Mouse (Mus musculus): Measurements from ENCODE around the gene Nckap1. TPM values are rescaled to one million over a fixed set of nuclear protein-coding genes. Genes with fewer than 3 reads are reported as not detected.

Gene Nckap1
- polyA plus RNA-seq, 1 experiment from 2014 or later, result 61.4 TPM

GRCm38 (mm10) chr2:80577286-80577685 lies 3.9 kb downstream of the Nckap1 start:
- no peak overlapping the region for H3K4me2 ChIP-seq (ENCODE audit: low read depth, severe bottlenecking)
- H3K9ac ChIP-seq (ENCODE audit: low read length), result no peak overlapping the region
- no peaks in the 10 kb centered on the region for H3K27me3 ChIP-seq (ENCODE audit: control insufficient read depth, insufficient read depth, low read length)
- H3K4me1 ChIP-seq (ENCODE audit: control insufficient read depth, insufficient read depth, low read length), result peaks cover 3% of the 10 kb centered on the region; the same call in 1 of the 2 replicates
- no peak overlapping the region for H3K27ac ChIP-seq (replicated peaks; ENCODE audit: low read depth, low read length)
- H3K36me3 ChIP-seq (ENCODE audit: control insufficient read depth, insufficient read depth, low read length), result no peaks in the 10 kb centered on the region
- 93% methylated on average over 1 of the region's 1 CpGs for WGBS
- no peak for ATAC-seq (ENCODE audit: insufficient number of reproducible peaks, low FRiP score, low TSS enrichment, low read depth)
- no peak overlapping the region for H3K4me3 ChIP-seq (ENCODE audit: low read depth, low read length)
- no peaks in the 10 kb centered on the region for H3K9me3 ChIP-seq (ENCODE audit: control insufficient read depth, low read length)
- DNase-seq (ENCODE audit: low spot score), result no peak

GRCm38 (mm10) chr2:80570656-80571055 lies 10.5 kb downstream of the Nckap1 start:
- Histone ChIP-seq H3K9me3 (ENCODE audit: control insufficient read depth, low read length) (no peaks in the 10 kb centered on the region), H3K4me2 (ENCODE audit: low read depth, severe bottlenecking) (no peak overlapping the region), H3K36me3 (ENCODE audit: control insufficient read depth, insufficient read depth, low read length) (no peaks in the 10 kb centered on the region), H3K27me3 (ENCODE audit: control insufficient read depth, insufficient read depth, low read length) (no peaks in the 10 kb centered on the region), H3K9ac (ENCODE audit: low read length) (no peak overlapping the region), H3K4me1 (ENCODE audit: control insufficient read depth, insufficient read depth, low read length) (no peaks in the 10 kb centered on the region), H3K4me3 (ENCODE audit: low read depth, low read length) (no peak overlapping the region), H3K27ac (replicated peaks; ENCODE audit: low read depth, low read length) (no peak overlapping the region)
- DNase-seq (ENCODE audit: low spot score), result no peak
- no peak for ATAC-seq (ENCODE audit: insufficient number of reproducible peaks, low FRiP score, low TSS enrichment, low read depth)
- WGBS, result 77% methylated on average over 4 of the region's 4 CpGs

- 93% methylated on average over 4 of the region's 4 CpGs for WGBS
- Histone ChIP-seq H3K9me3 (ENCODE audit: control insufficient read depth, low read length) (no peaks in the 10 kb centered on the region), H3K4me2 (ENCODE audit: low read depth, severe bottlenecking) (no peak overlapping the region), H3K9ac (ENCODE audit: low read length) (no peak overlapping the region), H3K4me3 (ENCODE audit: low read depth, low read length) (no peak overlapping the region), H3K36me3 (ENCODE audit: control insufficient read depth, insufficient read depth, low read length) (no peaks in the 10 kb centered on the region), H3K27ac (replicated peaks; ENCODE audit: low read depth, low read length) (no peak overlapping the region), H3K4me1 (ENCODE audit: control insufficient read depth, insufficient read depth, low read length) (no peaks in the 10 kb centered on the region), H3K27me3 (ENCODE audit: control insufficient read depth, insufficient read depth, low read length) (no peaks in the 10 kb centered on the region)
- ATAC-seq (ENCODE audit: insufficient number of reproducible peaks, low FRiP score, low TSS enrichment, low read depth) (no peak), DNase-seq (ENCODE audit: low spot score) (no peak)
Measured at GRCm38 (mm10) chr2:80567411-80567810, 13.8 kb downstream of the Nckap1 start.

- Histone ChIP-seq H3K4me2 (ENCODE audit: low read depth, severe bottlenecking) (no peak overlapping the region), H3K9me3 (ENCODE audit: control insufficient read depth, low read length) (no peaks in the 10 kb centered on the region), H3K9ac (ENCODE audit: low read length) (no peak overlapping the region), H3K27ac (replicated peaks; ENCODE audit: low read depth, low read length) (no peak overlapping the region), H3K4me1 (ENCODE audit: control insufficient read depth, insufficient read depth, low read length) (no peaks in the 10 kb centered on the region), H3K4me3 (ENCODE audit: low read depth, low read length) (no peak overlapping the region), H3K36me3 (ENCODE audit: control insufficient read depth, insufficient read depth, low read length) (no peaks in the 10 kb centered on the region), H3K27me3 (ENCODE audit: control insufficient read depth, insufficient read depth, low read length) (no peaks in the 10 kb centered on the region)
- ATAC-seq (ENCODE audit: insufficient number of reproducible peaks, low FRiP score, low TSS enrichment, low read depth) (no peak), DNase-seq (ENCODE audit: low spot score) (no peak)
Measured at GRCm38 (mm10) chr2:80562253-80562652, 18.9 kb downstream of the Nckap1 start.

GRCm38 (mm10) chr2:80561478-80561877 lies 19.7 kb downstream of the Nckap1 start:
- Histone ChIP-seq H3K4me2 (ENCODE audit: low read depth, severe bottlenecking) (no peak overlapping the region), H3K4me3 (ENCODE audit: low read depth, low read length) (no peak overlapping the region), H3K9ac (ENCODE audit: low read length) (no peak overlapping the region), H3K27ac (replicated peaks; ENCODE audit: low read depth, low read length) (no peak overlapping the region), H3K9me3 (ENCODE audit: control insufficient read depth, low read length) (no peaks in the 10 kb centered on the region), H3K4me1 (ENCODE audit: control insufficient read depth, insufficient read depth, low read length) (no peaks in the 10 kb centered on the region), H3K36me3 (ENCODE audit: control insufficient read depth, insufficient read depth, low read length) (no peaks in the 10 kb centered on the region), H3K27me3 (ENCODE audit: control insufficient read depth, insufficient read depth, low read length) (no peaks in the 10 kb centered on the region)
- 90% methylated on average over 3 of the region's 3 CpGs for WGBS
- DNase-seq (ENCODE audit: low spot score) (no peak), ATAC-seq (ENCODE audit: insufficient number of reproducible peaks, low FRiP score, low TSS enrichment, low read depth) (no peak)

- DNase-seq (ENCODE audit: low spot score), result no peak
- Histone ChIP-seq H3K4me3 (ENCODE audit: low read depth, low read length) (no peak overlapping the region), H3K4me1 (ENCODE audit: control insufficient read depth, insufficient read depth, low read length) (no peaks in the 10 kb centered on the region), H3K9ac (ENCODE audit: low read length) (no peak overlapping the region), H3K4me2 (ENCODE audit: low read depth, severe bottlenecking) (no peak overlapping the region), H3K27ac (replicated peaks; ENCODE audit: low read depth, low read length) (no peak overlapping the region), H3K36me3 (ENCODE audit: control insufficient read depth, insufficient read depth, low read length) (no peaks in the 10 kb centered on the region), H3K27me3 (ENCODE audit: control insufficient read depth, insufficient read depth, low read length) (no peaks in the 10 kb centered on the region), H3K9me3 (ENCODE audit: control insufficient read depth, low read length) (no peaks in the 10 kb centered on the region)
- ATAC-seq (ENCODE audit: insufficient number of reproducible peaks, low FRiP score, low TSS enrichment, low read depth), result no peak
- WGBS, result 97% methylated on average over 5 of the region's 5 CpGs
Measured at GRCm38 (mm10) chr2:80560773-80561172, 20.4 kb downstream of the Nckap1 start.

- no peak for DNase-seq (ENCODE audit: low spot score)
- no peak for ATAC-seq (ENCODE audit: insufficient number of reproducible peaks, low FRiP score, low TSS enrichment, low read depth)
- WGBS, result 89% methylated on average over 5 of the region's 5 CpGs
Measured at GRCm38 (mm10) chr2:80559655-80560054, 21.5 kb downstream of the Nckap1 start.

GRCm38 (mm10) chr2:80554442-80554841 lies 26.7 kb downstream of the Nckap1 start:
- no peaks in the 10 kb centered on the region for H3K9me3 ChIP-seq (ENCODE audit: control insufficient read depth, low read length)
- H3K36me3 ChIP-seq (ENCODE audit: control insufficient read depth, insufficient read depth, low read length), result peaks cover 4% of the 10 kb centered on the region; the same call in 1 of the 2 replicates
- no peak overlapping the region for H3K9ac ChIP-seq (ENCODE audit: low read length)
- no peaks in the 10 kb centered on the region for H3K4me1 ChIP-seq (ENCODE audit: control insufficient read depth, insufficient read depth, low read length)
- H3K27ac ChIP-seq (replicated peaks; ENCODE audit: low read depth, low read length), result no peak overlapping the region
- no peak for ATAC-seq (ENCODE audit: insufficient number of reproducible peaks, low FRiP score, low TSS enrichment, low read depth)
- no peaks in the 10 kb centered on the region for H3K27me3 ChIP-seq (ENCODE audit: control insufficient read depth, insufficient read depth, low read length)
- H3K4me2 ChIP-seq (ENCODE audit: low read depth, severe bottlenecking), result no peak overlapping the region
- 86% methylated on average over 4 of the region's 4 CpGs for WGBS
- H3K4me3 ChIP-seq (ENCODE audit: low read depth, low read length), result no peak overlapping the region
- no peak for DNase-seq (ENCODE audit: low spot score)

More at GRCm38 (mm10) chr2:80559655-80560054, 21.5 kb downstream of the Nckap1 start:
- no peaks in the 10 kb centered on the region for H3K36me3 ChIP-seq (ENCODE audit: control insufficient read depth, insufficient read depth, low read length)
- H3K27ac ChIP-seq (replicated peaks; ENCODE audit: low read depth, low read length), result no peak overlapping the region
- H3K9ac ChIP-seq (ENCODE audit: low read length), result no peak overlapping the region
- H3K4me3 ChIP-seq (ENCODE audit: low read depth, low read length), result no peak overlapping the region
- H3K4me1 ChIP-seq (ENCODE audit: control insufficient read depth, insufficient read depth, low read length), result no peaks in the 10 kb centered on the region
- H3K9me3 ChIP-seq (ENCODE audit: control insufficient read depth, low read length), result no peaks in the 10 kb centered on the region
- no peaks in the 10 kb centered on the region for H3K27me3 ChIP-seq (ENCODE audit: control insufficient read depth, insufficient read depth, low read length)
- no peak overlapping the region for H3K4me2 ChIP-seq (ENCODE audit: low read depth, severe bottlenecking)

GRCm38 (mm10) chr2:80549704-80550103 lies 31.5 kb downstream of the Nckap1 start:
- no peak overlapping the region for H3K27ac ChIP-seq (replicated peaks; ENCODE audit: low read depth, low read length)
- no peak overlapping the region for H3K4me3 ChIP-seq (ENCODE audit: low read depth, low read length)
- no peak overlapping the region for H3K9ac ChIP-seq (ENCODE audit: low read length)
- DNase-seq (ENCODE audit: low spot score) (no peak), ATAC-seq (ENCODE audit: insufficient number of reproducible peaks, low FRiP score, low TSS enrichment, low read depth) (no peak)
- 94% methylated on average over 4 of the region's 4 CpGs for WGBS
- no peaks in the 10 kb centered on the region for H3K4me1 ChIP-seq (ENCODE audit: control insufficient read depth, insufficient read depth, low read length)
- H3K27me3 ChIP-seq (ENCODE audit: control insufficient read depth, insufficient read depth, low read length), result no peaks in the 10 kb centered on the region
- H3K4me2 ChIP-seq (ENCODE audit: low read depth, severe bottlenecking), result no peak overlapping the region
- peaks cover 5% of the 10 kb centered on the region; the same call in 1 of the 2 replicates for H3K36me3 ChIP-seq (ENCODE audit: control insufficient read depth, insufficient read depth, low read length)
- H3K9me3 ChIP-seq (ENCODE audit: control insufficient read depth, low read length), result no peaks in the 10 kb centered on the region
